Mouse (Mus musculus): ENCODE measurements around the gene Fgf14.

GRCm38 (mm10) chr14:124319017-124319718 is 357.8 kb downstream of the Fgf14 start:
- TF ChIP-seq CTCF (IDR thresholded peaks at IDR 0.05; ENCODE audit: insufficient read depth, low read depth, low read length) (no peak), POLR2A (IDR thresholded peaks at IDR 0.05; ENCODE audit: insufficient read depth, low read depth, low read length) (no peak)
